Mouse (Mus musculus) heart, embryonic 16.5 days (tissue): ENCODE data around the gene Gm49388. TPM values are rescaled to one million over a fixed set of nuclear protein-coding genes. Genes with fewer than 3 reads are reported as not detected.
"Not testable (repeated sequence)": the region's sequence is repeated elsewhere in the genome, so short reads cannot be mapped to it uniquely, and the experiment has no call there.

Experiments
- ATAC-seq: fragments of 200-750 bp; cut with Nextera tagmentation; replicated peaks from 2 replicates; pipeline ENCODE4 v1.8.0; 2017; ENCODE audit warnings: moderate number of reproducible peaks; ENCODE audit not compliant: insufficient read depth, low FRiP score; ENCODE audit errors: extremely low read depth
- H3K27ac ChIP-seq: fragments of 300-500 bp; sonication (generic); 2 replicates; pipeline ENCODE4 v1.5.1; 2014; ENCODE audit warnings: mild to moderate bottlenecking, low read length, control low read depth, moderate library complexity
- H3K27me3 ChIP-seq: fragments of 300-500 bp; sonication (generic); 2 replicates; pipeline ENCODE4 v1.6.1; 2014; ENCODE audit warnings: low read length, mixed read lengths; ENCODE audit not compliant: control insufficient read depth, insufficient read depth
- H3K36me3 ChIP-seq: fragments of 300-500 bp; sonication (generic); 2 replicates; pipeline ENCODE4 v1.6.1; 2014; ENCODE audit not compliant: control insufficient read depth, insufficient read depth
- H3K4me1 ChIP-seq: fragments of 300-500 bp; sonication (generic); 2 replicates; pipeline ENCODE4 v1.6.1; 2014; ENCODE audit warnings: low read length, mixed read lengths; ENCODE audit not compliant: control insufficient read depth, insufficient read depth
- H3K4me2 ChIP-seq: fragments of 300-500 bp; sonication (generic); 2 replicates; pipeline ENCODE4 v1.6.1; 2014; ENCODE audit warnings: low read depth, mild to moderate bottlenecking, control low read depth, low read length
- H3K4me3 ChIP-seq: fragments of 300-500 bp; sonication (generic); 2 replicates; pipeline ENCODE4 v1.5.1; 2014; ENCODE audit warnings: mild to moderate bottlenecking, control low read depth, low read length
- H3K9ac ChIP-seq: fragments of 300-500 bp; sonication (generic); 2 replicates; pipeline ENCODE4 v1.6.1; 2014; ENCODE audit warnings: low read length, control low read depth
- H3K9me3 ChIP-seq: fragments of 300-500 bp; sonication (generic); replicated peaks from 2 replicates; pipeline ENCODE4 v1.6.1; 2016; ENCODE audit warnings: low read length; ENCODE audit not compliant: control insufficient read depth
- WGBS: fragments of 180-500 bp; shearing (Covaris S2); extraction: QIAGEN DNeasy Blood & Tissue Kit; methylation state at CpG from one replicate; pipeline ENCODE4 v1.1.7; 2014; 5-methylcytosine and 5-hydroxymethylcytosine counted together
- polyA plus RNA-seq: library from polyadenylated mRNA; unstranded; fragments of >200 nt; fragmentation: Nextera tagmentation; extraction: Ambion mirVana; gene quantifications from 2 replicates; pipeline ENCODE4 v1.2.1, GENCODE M21; 2015

The Gm49388 gene
- polyA plus RNA-seq, 1 experiment from 2014 or later, result not detected

DNA sequence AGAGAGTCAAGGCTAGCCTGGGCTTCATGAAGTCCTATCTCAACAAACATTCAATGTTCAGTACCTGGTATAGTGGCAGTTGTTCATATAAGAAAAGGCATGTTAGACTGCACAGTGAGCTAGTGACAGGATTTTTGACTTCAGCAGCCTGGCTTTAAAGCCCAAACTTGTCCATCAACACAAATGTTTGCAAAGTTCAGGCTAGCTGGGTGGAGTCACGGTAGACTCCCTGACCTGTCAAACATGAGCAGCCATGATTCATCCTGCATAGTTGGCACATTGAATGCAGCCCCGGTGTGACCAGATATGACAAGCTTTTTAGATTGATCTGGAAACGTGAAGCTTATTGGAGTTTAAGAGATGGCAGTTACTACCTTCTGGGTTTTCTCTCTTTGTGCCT is 13.3 kb upstream of the Gm49388 start:
- peaks cover 6% of the 10 kb centered on the region for H3K36me3 ChIP-seq
- no peak overlapping the region for H3K9ac ChIP-seq
- H3K4me3 ChIP-seq, result no peak overlapping the region
- H3K4me1 ChIP-seq, result peaks cover 8% of the 10 kb centered on the region
- no peak overlapping the region for H3K27ac ChIP-seq
- H3K4me2 ChIP-seq, result no peak overlapping the region
- H3K27me3 ChIP-seq, result no peaks in the 10 kb centered on the region
- no peaks in the 10 kb centered on the region for H3K9me3 ChIP-seq
- 66% methylated on average over 3 of the region's 3 CpGs for WGBS
- ATAC-seq, result no peak

DNA sequence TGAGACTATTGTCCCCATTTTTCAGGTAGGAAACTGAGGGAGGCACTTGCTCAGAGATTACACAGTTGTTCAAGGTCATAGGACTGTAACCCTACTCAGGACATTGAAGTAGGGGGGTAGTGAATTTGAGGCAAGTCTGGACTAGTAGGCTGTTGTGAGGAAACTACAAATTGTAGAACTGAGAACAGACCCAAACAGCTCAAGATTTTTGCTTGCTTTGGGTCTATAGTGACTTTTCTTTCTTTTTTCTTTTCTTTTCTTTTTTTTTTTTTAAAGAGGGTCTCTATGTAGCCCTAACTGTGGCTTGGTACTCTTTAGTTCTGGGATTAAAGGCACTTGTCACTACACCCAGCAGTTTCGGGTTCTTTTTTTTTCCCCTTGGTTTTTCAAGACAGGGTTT is 12.9 kb upstream of the Gm49388 start:
- Histone ChIP-seq H3K4me1 (peaks cover 8% of the 10 kb centered on the region), H3K9me3 (no peaks in the 10 kb centered on the region), H3K4me2 (no peak overlapping the region), H3K4me3 (no peak overlapping the region), H3K27me3 (no peaks in the 10 kb centered on the region), H3K9ac (no peak overlapping the region), H3K36me3 (peaks cover 6% of the 10 kb centered on the region), H3K27ac (no peak overlapping the region)
- no peak for ATAC-seq
- WGBS, result 86% methylated on average over 1 of the region's 1 CpGs

DNA sequence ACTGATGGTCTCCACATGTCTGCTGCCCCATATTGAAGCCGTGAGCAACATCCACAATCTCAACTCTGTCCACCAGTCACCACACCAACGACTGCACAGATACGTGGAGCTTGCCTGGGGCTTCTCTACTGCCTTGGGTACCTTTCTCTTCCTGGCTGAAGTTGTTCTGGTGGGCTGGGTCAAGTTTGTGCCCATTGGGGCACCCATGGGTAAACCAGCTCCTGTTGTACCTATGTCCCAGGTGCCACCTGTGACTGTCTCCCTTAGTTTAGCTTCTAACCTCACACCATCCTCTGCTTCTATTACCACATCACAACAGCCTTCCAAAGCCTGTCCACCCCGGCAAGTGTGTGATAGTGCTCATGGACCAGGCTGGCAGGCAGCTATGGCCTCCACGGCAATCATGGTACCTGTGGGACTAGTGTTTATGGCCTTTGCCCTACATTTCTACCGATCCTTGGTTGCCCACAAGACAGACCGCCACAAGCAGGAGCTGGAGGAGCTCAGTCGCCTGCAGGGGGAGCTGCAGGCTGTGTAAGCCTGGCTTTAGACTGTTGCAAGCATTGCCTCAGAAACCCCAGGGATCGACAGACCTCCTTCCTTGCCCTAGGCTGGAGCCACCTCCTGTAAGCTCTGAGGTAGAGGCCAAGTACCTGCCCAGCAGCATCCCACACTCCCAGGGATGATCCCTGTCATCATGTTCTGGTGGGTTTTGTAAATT is 11.6 kb upstream of the Gm49388 start:
- H3K27ac ChIP-seq, result no peak overlapping the region
- H3K9me3 ChIP-seq, result no peaks in the 10 kb centered on the region
- ATAC-seq, result no peak
- H3K9ac ChIP-seq, result no peak overlapping the region
- no peaks in the 10 kb centered on the region for H3K27me3 ChIP-seq
- no peak overlapping the region for H3K4me2 ChIP-seq
- H3K4me1 ChIP-seq, result peaks cover 17% of the 10 kb centered on the region
- no peaks in the 10 kb centered on the region for H3K36me3 ChIP-seq
- WGBS, result 44% methylated on average over 9 of the region's 9 CpGs
- no peak overlapping the region for H3K4me3 ChIP-seq

DNA sequence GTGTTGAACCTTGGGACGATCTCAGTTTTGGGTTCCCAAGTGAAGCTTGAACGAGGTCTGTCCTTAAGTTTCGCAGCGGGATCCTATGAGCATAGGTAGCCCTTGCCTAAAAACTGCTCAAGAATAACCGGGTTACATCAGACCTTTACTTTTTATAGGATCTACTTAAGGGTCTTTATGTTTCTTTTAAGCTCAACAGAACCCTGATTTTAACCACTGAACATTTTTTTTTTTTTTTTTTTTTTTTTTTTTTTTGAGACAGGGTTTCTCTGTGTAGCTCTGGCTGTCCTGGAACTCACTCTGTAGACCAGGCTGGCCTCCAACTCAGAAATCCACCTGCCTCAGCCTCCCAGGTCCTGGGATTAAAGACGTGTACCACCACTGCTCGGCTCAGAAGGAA is 9.6 kb upstream of the Gm49388 start:
- Histone ChIP-seq H3K4me1 (peaks cover 11% of the 10 kb centered on the region), H3K27ac (peak overlapping the region; percentile 99), H3K9ac (peak overlapping the region; percentile 93), H3K4me2 (peak overlapping the region; percentile 76), H3K36me3 (peaks cover 12% of the 10 kb centered on the region), H3K4me3 (peak overlapping the region; percentile 78)
- ATAC-seq, H3K27me3 ChIP-seq, H3K9me3 ChIP-seq: not testable (repeated sequence)
- 70% methylated on average over 7 of the region's 7 CpGs for whole genome bisulfite sequencing

DNA sequence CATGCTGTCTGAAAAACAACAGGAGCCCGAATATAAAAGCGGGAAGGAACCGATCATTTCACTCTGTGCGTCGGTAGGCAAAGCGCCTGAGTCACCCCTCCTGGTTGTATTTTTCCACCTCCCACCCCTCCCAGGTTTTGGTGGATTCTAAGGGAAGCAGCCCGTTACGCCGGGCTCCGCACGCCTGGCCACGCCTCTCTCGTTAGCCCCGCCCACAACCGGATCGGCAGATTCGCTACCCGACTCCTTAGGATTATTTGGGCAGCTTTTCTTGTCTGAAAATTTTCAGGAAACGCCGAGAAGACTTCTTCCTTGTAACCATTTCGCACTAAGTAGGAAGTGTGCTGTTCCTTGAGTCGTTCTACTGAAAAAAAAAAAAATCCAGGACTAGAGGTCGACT is 9.0 kb upstream of the Gm49388 start, which contains the start of gene Setd1a:
Gene Setd1a, plus strand, starts transcription at position 245 of the 400 bp plus-strand sequence.
- ATAC-seq, result peak; percentile 63
- 0% methylated on average over 23 of the region's 23 CpGs for WGBS
- H3K36me3 ChIP-seq, result peaks cover 18% of the 10 kb centered on the region
- peak within 1 kb of the TSS; percentile 93 for H3K9ac ChIP-seq
- no peaks in the 10 kb centered on the region for H3K27me3 ChIP-seq
- H3K4me3 ChIP-seq, result peak within 1 kb of the TSS; percentile 78
- H3K9me3 ChIP-seq, result no peaks in the 10 kb centered on the region
- peaks cover 11% of the 10 kb centered on the region for H3K4me1 ChIP-seq
- H3K4me2 ChIP-seq, result peak within 1 kb of the TSS; percentile 77
- peak within 1 kb of the TSS; percentile 99 for H3K27ac ChIP-seq

DNA sequence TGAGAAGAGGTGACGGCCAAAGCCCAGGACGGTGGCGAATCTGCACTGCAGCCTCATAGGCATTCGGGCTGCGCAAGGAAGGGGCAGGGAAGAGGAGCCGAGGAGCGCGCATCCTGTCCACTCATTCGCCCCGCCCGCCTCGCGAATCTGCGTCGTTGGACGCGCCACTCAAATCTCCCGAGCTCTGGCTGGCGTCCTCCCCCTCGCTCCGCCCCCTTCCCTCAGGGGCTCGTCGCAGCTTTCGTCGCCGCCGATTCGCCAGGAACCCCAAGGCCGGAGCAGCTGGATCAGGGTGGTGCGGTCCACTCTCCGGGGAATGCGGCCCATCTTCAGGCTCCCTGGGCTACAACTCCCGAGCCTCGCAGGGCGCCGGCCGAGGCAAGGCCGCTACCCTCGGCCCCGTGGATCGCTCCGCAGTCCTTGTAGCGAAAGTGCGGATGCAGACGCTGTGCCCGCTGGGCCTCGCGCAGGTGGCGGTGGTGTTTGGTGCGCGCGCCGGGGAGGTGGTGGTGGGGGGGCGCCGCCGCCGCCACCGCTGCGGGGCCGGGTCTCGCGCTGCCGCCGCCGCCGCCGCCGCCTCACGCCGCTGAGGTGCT is 8.4 kb upstream of the Gm49388 start:
- under 1% methylated on average over 70 of the region's 70 CpGs for WGBS
- H3K4me2 ChIP-seq, result peak overlapping the region; percentile 76
- H3K27ac ChIP-seq, result peak overlapping the region; percentile 99
- H3K36me3 ChIP-seq, result peaks cover 22% of the 10 kb centered on the region
- no peaks in the 10 kb centered on the region for H3K27me3 ChIP-seq
- peak; percentile 91 for ATAC-seq
- peaks cover 11% of the 10 kb centered on the region for H3K4me1 ChIP-seq
- peak overlapping the region; percentile 93 for H3K9ac ChIP-seq
- peak overlapping the region; percentile 78 for H3K4me3 ChIP-seq
- no peaks in the 10 kb centered on the region for H3K9me3 ChIP-seq

DNA sequence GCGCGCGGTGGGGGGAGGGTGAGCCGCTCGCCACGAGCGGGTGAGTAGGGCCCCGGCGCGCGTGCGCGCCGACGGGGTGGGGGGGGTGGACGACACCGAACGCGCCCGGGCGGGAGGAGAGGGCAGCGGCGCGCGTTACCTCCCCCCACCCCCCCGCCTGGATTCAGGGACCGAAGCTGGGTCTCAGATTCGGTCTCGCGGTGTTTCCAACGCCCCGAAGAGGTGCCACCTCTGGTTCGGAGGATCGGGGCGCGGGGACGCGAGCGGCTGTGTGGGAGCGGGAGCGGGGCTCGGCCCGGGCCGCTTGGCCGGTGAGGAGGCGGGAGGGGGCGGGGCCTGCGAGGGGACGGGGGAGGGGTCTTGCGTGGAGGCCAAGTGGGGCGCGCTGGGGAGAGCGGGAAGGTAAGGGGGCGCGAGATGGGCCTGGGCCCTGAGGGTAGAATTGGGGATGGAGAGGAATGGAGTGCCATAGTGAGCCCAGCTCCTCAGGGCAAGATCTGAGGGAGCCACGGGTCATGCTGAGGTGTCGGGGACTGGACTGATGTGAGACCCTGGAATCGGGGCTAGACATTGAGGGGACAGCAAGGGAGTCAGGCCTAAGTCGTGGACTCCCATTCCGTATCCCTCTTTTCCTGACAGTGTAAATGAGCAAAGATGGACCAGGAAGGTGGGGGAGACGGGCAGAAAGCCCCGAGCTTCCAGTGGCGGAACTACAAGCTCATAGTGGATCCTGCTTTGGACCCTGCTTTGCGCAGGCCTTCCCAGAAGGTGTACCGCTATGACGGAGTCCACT is 7.7 kb upstream of the Gm49388 start:
- WGBS, result 2% methylated on average over 63 of the region's 66 CpGs
- H3K9me3 ChIP-seq, result no peaks in the 10 kb centered on the region
- H3K4me1 ChIP-seq, result peaks cover 11% of the 10 kb centered on the region
- H3K27me3 ChIP-seq, result no peaks in the 10 kb centered on the region
- H3K36me3 ChIP-seq, result peaks cover 27% of the 10 kb centered on the region
- peak overlapping the region; percentile 78 for H3K4me3 ChIP-seq
- peak; percentile 47 for ATAC-seq
- H3K27ac ChIP-seq, result peak overlapping the region; percentile 99
- peak overlapping the region; percentile 77 for H3K4me2 ChIP-seq
- peak overlapping the region; percentile 93 for H3K9ac ChIP-seq

DNA sequence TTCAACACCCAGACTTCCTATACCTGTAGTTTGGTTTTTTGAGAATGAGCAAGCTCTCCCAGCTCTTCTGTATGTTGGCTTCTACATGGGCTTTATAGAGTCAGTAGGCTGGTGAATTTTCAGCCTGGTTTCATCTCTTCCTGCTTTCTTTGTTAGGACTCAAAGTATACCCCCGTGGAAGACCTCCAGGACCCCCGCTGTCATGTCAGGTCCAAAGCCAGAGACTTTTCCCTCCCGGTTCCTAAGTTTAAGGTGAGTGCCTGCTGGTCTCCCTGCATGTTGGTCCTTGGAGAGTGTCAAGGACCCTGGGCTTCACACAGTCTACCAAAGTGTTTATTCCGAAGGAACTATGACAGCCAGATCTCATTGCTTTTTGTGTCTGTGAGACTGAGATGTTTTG is 7.1 kb upstream of the Gm49388 start:
- Histone ChIP-seq H3K4me1 (peaks cover 11% of the 10 kb centered on the region), H3K9ac (peak overlapping the region; percentile 93), H3K4me2 (peak overlapping the region; percentile 77), H3K27me3 (no peaks in the 10 kb centered on the region), H3K36me3 (peaks cover 27% of the 10 kb centered on the region), H3K4me3 (peak overlapping the region; percentile 78), H3K27ac (no peak overlapping the region), H3K9me3 (no peaks in the 10 kb centered on the region)
- 77% methylated on average over 4 of the region's 4 CpGs for WGBS
- ATAC-seq, result no peak
